Mouse (Mus musculus): ENCODE measurements around the gene Slc25a19.

Slc25a19 gene

DNA sequence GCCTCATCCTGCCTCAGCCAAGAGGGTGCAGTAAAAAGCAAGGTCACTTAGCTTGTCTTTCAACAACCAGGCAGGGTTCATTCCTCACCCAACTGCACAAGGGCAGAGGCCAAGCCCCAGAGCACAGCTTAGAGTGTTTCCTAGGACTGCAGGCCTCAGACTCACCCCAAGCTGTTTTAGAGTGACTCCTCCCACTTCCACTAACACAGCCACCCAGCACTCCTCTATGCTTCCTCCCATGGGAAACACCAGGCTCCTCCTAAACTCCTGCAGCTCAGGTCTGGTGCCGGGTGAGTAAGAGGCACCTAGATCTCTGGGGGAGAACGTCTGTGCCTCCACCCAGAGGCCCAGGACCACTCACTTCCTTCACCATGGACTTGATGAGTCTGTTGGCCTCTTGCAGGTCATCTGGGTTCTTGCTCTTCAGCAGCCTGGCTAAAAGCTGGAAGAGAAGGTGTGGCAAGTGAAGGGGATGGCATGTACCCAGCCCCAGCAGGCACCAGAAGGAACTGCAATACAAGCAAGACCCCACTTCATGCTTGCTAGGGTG lies 37.5 kb downstream of the Slc25a19 start:
- DNase-seq, result no peak

DNA sequence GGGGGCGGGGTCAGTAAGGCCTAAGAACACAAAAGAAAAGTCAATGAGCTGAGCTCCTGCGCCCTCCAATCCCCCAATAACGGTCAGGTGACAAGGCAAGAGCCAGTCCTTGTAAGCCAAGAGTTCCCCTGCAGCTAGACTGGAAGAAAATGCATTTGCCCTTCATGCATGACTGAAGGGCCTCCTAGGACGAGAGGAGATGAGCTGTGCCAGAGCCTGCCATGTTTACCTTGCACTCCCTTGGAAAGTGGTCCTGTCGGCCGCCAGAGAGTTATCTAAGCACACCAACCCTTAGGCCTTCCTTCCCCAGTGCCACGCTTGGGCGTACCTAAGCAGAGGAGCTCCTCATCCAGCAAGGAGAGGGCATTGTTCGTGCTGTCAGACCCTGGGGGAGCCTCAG lies 40.1 kb downstream of the Slc25a19 start:
- DNase-seq, result no peak

DNA sequence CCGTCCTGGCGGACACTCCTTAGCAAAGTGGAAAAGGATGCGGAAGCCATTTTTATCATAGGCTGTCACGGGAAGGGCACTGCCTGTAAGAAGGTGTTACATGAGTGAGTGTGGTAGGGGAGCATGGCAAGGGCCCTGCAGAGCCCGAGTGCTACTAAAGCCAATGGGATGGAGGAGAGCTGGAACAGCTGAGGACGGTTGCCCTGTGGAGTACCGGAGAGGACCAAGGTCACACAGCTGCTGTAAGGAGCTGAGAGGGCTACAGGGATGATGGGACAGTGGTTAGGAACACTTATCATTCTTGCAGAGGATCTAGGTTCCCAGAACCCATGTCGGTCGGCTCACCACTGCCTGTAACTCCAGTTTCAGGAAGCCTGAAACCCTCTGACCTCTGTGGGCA lies 41.7 kb downstream of the Slc25a19 start:
- DNase-seq, result no peak

DNA sequence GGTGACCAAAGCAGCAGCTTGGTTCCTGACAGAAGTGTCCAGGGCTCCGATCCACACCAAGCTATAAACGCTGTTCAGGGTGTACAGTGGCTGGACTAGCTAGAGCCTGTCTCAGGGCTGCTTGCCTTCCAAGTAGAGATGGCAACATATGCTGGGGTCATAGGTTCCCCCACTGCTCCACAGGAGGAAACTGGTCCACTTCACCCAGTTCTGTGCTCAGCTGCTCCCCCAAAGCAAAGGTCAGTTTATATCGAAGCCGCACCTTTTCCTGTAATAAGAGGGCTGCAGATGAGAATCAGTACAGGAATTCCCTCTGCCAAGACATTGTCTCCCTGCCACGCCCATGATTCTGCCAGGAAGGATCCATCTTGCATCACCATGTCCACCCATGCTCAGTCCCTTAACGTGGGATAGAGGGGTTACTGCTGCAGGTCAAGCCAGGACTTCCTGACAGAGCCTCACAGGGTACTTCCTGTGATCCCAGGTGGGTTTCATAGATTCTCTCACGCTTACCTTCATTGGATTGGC lies 42.5 kb downstream of the Slc25a19 start:
- peak; percentile 28 for DNase-seq

DNA sequence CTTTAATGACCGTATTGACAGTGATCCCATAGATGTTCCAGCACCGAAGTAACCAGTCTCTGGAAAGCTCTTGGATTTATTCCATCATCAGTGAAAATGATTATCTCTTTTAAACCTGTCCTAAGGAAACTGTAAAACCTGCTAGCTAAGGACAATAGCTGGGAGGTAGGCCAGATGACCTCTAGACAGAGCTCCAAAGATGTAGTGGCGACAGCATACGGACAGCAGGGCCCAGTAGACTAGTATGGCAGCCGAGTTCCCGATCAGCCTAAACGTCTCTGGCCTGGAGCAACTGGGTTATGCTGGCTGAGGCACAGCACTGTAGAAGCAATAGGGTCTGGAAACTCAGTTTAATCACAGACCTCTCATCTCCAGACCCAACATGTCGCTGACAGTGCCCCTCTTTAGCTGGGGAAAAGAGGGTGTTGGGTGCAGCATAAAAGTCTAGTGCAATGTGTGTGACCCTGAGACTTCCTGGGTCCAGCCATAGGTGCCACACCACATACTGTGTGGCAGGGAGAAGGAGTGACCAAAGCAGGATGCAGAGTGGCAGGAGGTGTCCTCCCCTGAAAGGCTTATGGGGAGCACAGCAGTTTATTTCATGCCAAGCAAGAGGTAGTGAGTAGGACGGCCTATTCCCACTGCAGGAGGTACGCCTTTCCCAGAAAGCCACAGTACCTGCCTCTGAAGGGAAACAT lies 43.6 kb downstream of the Slc25a19 start:
- no peak for DNase-seq

DNA sequence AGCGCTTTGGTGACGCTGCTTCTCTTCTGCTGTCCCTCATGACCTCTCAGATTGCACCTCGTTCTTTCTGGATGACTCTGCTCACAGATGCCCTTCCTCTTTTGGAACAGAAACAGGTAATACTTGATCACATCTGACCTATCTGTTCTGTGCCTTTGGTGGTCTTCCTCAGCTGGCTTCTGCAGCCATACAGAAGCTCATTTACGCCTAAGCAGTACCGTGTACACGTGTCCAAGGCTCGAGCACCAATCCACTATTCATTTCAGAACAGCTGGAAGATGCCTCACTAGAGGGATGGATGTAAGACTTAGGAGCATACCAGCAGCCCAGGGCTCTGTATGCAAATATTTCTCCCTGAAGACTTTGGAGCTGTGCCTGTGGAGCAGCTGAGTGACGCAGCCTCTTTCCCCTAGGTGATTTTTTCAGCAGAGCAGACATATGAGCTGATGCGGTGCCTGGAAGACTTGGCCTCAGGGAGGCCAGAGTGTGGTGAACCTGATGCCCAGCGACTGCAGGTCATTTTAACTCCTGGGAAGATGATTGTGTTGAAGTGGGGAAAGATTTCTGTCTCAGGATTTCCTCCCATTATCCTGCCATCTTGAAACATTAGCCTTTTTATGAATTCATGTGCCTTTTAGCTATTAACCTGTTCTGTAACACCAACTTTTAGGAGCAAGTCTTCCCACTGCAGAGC lies 45.0 kb downstream of the Slc25a19 start:
- DNase-seq, result no peak

DNA sequence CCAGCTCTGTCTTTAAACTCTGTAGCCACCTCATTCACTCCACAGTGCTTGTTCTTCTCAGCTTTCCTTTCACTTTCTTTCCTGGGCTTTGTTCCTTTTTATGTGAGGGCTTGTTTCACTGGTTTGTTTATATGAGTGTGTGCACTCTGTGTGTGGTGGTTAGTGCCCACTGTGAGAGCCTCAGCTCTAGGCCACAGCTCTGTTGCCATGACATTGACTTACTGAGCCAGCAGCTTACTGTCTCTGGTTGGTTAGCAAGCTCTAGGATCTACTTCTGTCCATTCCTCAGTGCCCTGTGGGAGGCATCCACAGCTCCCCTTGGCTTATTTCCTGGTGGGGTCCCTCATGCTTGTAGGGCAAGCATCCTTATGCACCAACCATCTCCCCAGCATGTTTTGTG lies 49.0 kb downstream of the Slc25a19 start:
- DNase-seq, result no peak

DNA sequence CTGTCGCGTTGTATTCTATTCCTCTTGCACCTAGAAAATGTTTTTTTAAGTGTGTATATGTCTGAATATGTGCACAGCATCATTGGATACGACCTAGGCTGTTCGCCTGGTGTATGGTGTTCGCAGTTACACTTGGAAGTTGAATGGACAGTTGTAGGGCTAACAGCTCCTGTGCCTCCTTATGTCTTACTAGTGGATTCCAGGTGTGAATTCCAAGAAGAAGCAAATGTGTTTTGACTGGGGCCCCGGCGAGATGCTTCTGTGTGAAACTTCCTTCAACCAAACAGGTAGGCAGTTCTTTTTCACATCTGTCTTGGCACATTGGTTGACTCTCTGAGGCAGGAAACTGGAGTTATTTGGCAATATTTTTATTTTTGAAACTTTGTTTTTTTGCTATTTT lies 63.1 kb downstream of the Slc25a19 start:
- DNase-seq, result no peak

All from lung, postnatal 14 days (tissue).